Mouse (Mus musculus): ENCODE results near the gene Ids. TPM values are rescaled to one million over a fixed set of nuclear protein-coding genes. Genes with fewer than 3 reads are reported as not detected.

Ids gene
- 27.8 to 33.2 TPM (median 29.4 TPM) in 4 replicates for total RNA-seq (2023; ENCODE audit: inconsistent age)

GRCm38 (mm10) chrX:70364661-70365613 lies at the start of gene Ids:
Gene Ids, minus strand, starts transcription at chrX:70365084.

GRCm38 (mm10) chrX:70385276-70385961 lies 20.5 kb upstream of the Ids start, which contains the start of gene 1110012L19Rik:
Gene 1110012L19Rik, plus strand, starts transcription at chrX:70385877.

Other genes starting within 250 kb of the Ids start
- 8.0 to 9.5 TPM (median 8.6 TPM) in 4 replicates for gene 1110012L19Rik, start 20.8 kb upstream of the Ids start, total RNA-seq (2023; ENCODE audit: inconsistent age)
- gene Tmem185a, start 112.1 kb upstream of the Ids start, total RNA-seq (2023; ENCODE audit: inconsistent age), result 20.2 to 26.9 TPM (median 24.5 TPM) in 4 replicates